Mouse (Mus musculus) right cerebral cortex, postnatal 14 days (tissue): ENCODE results near the gene Ccnd3.
"Not testable (repeated sequence)": the region's sequence is repeated elsewhere in the genome, so short reads cannot be mapped to it uniquely, and the experiment has no call there.

Source experiments
- DNase-seq: peaks from one replicate; pipeline ENCODE4 v3.0.0; 2022

Ccnd3 gene

GRCm38 (mm10) chr17:47597261-47597660 is 92.4 kb downstream of the Ccnd3 start:
- DNase-seq: no peak

DNA sequence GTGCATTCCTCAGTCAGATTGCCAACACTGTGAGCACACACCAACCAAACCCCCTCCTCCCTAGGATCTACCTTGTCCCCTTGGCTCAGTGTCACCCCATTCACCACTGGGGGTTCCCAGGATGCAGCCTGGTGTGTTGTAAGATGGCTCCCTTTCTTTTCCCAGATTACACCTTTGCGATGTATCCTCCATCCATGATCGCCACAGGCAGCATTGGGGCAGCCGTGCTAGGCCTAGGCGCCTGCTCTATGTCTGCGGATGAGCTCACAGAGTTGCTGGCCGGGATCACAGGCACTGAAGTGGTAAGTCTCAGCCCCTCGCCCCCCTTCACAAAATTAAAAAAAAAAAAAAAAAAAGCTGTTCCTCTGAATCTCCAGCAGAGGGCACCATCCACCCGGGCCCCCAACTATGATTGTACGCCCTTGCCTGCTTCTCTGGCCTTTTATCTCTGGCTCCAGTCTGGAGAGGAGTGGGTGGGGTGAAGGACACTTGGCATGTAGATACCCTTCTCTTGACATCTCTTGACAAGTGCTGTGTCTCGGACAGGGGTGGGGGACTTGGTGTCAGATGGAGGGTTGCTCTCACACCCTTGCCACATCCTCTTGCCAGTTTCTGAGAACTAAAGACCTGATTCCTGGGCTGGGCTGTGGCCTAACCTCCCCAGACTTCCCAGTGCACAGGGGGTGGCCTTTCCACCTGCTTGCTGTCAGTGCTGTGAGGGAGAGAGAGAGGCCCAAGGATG is 93.2 kb downstream of the Ccnd3 start:
- DNase-seq: no peak

DNA sequence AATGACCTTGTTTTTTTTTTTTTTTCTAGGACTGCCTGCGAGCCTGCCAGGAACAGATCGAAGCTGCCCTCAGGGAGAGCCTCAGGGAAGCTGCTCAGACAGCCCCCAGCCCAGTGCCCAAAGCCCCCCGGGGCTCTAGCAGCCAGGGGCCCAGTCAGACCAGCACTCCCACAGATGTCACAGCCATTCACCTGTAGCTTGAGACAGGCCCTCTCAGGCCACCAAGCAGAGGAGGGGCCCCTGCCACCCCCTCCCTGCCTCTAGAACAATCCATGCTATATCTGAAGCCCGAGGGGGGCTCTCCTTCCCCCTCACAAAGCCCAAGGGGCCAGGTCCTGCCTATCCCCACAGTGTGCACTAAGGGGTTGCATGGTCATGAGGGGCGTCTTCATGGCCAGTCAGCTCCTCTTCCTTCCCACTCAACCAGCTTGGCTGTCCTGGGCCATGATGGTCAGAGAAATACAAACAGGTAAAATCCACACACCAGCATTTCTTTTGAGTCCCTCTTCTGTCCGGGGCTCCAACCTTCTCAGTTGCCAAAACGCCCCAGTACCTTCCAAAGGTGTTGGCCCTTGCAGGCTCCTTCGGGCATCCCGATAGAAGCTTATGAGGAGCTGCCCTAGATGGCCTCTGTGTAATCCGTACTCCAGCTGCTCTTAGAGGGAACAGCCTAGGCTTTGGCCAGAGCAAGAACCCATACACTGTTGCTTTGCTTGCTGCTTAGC is 93.9 kb downstream of the Ccnd3 start:
- DNase-seq: not testable (repeated sequence)

DNA sequence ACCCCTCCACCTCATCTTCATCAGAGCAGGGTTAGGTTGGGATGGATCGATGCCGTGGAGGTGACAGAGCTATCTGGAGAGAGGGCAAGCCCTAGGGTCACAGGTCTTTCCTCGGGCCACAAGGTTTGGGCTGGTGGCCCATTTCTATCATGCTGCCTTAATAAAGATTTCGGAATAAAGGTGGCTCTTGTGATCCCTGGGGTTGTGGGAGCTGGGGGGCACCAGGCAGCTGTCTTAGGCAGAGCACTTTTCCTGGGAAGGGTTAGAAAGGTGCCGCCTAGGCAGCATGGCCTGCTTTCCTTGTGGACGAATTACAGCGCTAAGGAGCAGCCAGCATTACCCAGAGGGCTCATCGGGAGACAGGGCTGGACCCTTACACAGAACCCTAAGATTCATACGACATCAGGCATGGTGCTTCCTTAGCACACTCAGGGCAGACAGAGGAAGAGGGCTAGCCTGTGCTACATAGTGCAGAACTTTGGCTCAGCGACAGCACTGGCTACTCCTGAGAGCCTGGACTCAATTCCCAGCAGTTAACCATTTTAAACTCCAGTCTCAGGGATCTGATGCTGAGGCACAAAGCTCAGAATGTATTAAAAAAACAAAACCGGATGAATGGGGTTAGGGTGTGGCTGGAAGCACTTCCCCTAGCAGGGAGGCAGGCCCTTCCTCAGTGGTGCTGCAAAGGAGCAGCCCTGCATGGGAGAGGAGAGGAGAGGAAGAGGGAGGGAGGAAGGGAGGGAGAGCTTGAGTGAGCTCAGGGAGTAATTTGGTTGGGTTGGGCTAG is 94.9 kb downstream of the Ccnd3 start:
- no peak for DNase-seq

- DNase-seq: no peak
These were observed 95.9 kb downstream of the Ccnd3 start for GRCm38 (mm10) chr17:47600601-47601388.

- no peak for DNase-seq
These were observed 96.5 kb downstream of the Ccnd3 start for GRCm38 (mm10) chr17:47601389-47601755.

DNA sequence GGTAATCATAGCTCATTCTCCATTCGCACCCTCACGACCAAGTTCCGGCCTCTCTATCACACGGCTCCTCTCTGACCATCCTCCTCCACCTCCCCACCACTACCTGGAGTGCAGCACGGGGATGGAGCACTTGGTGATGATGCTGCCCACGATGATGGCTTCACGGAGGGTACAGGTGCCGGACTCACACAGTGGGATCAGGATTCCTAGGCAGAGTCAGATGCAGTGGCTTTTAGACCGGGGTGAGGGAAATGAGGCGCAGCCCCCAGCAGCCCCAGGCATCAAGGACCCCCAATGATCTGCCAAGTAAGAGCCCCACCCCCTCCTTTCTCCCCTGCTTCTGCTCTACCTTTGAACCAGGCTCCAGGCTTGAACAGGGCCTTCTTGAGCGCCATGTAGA is 97.4 kb downstream of the Ccnd3 start:
- DNase-seq: no peak

DNA sequence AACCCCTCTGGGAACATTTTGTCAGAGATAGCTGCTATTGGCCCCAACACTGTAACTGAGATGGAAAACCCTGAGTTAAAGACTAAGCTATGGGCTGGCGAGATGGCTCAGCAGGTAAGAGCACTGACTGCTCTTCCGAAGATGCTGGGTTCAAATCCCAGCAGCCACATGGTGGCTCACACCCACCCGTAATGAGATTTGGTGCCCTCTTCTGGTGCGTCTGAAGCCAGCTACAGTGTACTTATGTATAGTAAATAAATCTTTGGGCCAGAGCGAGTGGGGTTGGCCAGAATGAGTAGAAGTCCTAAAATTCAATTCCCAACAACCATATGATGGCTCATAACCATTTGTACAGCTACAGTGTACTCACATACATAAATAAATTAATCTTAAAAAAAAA is 101.4 kb downstream of the Ccnd3 start:
- no peak for DNase-seq

- DNase-seq: no peak
These were observed 104.3 kb downstream of the Ccnd3 start for GRCm38 (mm10) chr17:47609182-47609581.

- DNase-seq: peak; percentile 97
These were observed 106.2 kb downstream of the Ccnd3 start, which contains the start of the genes Bysl, Med20 and Gm20517 for GRCm38 (mm10) chr17:47610849-47611660. Gene Bysl (minus strand): TSS chr17:47611492. Gene Med20 (plus strand): TSS chr17:47611582. Gene Gm20517 (plus strand): TSS chr17:47611589.

- no peak for DNase-seq
These were observed 106.8 kb downstream of the Ccnd3 start for GRCm38 (mm10) chr17:47611661-47611982.

- peak; percentile 45 for DNase-seq
These were observed 109.2 kb downstream of the Ccnd3 start for GRCm38 (mm10) chr17:47614018-47614417.

GRCm38 (mm10) chr17:47616119-47616518 is 111.3 kb downstream of the Ccnd3 start:
- no peak for DNase-seq

- no peak for DNase-seq
These were observed 111.8 kb downstream of the Ccnd3 start for GRCm38 (mm10) chr17:47616652-47617051.

DNA sequence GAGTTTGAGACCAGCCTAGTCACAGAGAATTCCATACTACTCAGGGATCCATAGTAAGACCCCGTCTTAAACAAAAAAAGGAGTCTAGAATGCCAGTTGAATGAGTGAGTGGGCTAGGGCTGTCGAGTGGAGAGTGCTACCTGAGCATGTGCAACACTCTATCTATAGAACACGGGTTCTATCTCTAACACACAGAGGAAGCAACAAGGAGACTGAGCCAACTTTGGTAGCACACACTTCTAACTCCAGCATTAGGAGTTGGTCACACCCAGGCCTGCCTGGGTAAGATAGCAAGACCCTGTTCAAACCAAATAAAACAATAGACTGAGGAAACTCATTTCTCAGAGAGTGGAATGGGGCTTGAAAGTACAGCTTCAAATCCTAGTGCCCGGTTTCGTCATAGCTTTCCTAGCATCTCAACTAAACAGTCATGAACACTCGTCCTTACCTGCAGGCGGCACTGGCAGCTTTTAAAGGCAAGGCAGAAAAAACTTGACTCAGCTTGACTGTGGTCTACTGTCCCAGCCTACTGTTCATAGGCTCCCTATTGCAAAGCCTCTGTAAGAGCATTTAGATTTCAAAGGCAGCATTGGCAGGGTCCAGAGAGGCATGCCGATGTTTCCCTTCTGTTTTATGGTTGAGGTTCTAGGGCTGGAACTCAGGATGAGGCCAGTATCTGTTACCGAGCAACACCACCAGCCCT is 112.9 kb downstream of the Ccnd3 start:
- DNase-seq: no peak

DNA sequence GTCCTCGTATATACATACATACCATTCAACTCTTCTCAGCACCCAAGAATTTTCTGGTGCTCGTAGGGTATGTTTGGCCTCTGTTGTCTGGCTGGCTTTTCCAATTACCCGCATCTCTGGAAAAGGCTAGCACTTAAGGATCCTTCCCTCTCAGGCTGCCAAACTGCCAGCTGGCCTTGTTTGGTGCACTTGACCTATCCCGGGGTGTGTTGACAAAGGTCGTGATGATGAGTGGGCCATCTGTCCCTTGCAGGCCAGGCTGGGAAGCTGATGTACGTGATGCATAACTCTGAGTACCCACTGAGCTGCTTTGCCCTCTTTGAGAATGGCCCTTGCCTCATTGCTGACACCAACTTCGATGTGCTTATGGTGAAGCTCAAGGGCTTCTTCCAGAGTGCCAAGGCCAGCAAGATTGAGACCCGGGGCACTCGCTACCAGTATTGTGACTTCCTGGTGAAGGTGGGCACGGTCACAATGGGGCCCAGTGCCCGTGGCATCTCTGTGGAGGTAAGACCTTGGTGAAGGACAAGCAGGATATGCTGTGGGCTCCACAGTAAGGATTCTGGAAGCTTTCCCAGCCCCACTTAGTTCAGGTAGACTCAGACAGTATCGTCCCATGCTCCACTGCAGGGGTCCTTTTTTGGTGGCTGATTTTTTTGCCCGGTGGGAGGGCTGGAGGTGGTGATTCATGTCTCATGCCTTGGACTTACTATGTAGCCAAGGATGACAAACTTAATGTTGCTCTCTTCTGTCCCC is 113.9 kb downstream of the Ccnd3 start:
- no peak for DNase-seq

DNA sequence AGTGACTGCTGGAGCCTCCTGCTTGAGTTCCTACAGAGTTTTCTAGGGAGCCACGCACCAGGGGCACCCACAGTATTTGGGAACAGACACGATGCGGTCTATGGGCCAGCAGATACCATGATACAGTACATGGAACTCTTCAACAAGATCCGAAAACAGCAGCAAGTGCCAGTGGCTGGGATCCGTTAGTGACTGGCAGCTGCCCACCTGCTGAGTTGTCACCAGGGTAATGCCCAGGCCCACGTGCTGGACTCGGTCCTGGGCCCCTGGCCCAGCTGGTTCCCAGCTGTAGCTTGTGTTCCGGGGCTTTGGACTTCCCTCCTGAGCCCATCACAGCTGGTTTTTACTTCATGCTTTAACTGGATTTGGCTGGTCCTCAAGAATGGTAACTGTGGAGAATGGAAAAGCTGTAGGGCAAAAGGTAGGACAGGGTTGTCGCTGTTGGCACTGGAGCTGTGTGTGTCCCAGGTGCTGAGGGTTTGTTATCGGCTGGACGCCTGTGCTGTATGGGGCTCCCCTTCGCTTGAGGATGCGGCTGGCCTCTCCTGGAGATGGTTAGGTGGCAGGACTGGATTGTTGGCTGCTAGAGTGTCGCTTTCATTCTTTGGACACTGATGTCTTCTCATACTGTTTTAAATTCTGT is 118.2 kb downstream of the Ccnd3 start:
- DNase-seq: no peak

DNA sequence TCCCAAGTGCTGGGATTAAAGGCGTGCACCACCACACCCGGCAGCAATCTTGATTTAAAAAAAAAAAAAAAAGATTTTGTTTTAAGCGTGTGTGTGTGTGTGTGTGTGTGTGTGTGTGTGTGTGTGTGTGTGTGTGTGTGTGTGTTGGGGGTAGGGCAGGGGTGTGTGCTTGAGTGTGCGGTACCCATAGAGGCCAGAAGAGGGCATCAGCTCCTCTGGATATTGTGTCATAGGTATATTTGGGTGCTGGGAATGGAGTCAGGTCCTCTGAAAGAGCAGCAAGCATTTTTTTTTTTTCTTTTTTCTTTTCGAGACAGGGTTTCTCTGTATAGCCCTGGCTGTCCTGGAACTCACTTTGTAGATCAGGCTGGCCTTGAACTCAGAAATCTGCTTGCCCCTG is 119.7 kb downstream of the Ccnd3 start:
- DNase-seq: not testable (repeated sequence)

DNA sequence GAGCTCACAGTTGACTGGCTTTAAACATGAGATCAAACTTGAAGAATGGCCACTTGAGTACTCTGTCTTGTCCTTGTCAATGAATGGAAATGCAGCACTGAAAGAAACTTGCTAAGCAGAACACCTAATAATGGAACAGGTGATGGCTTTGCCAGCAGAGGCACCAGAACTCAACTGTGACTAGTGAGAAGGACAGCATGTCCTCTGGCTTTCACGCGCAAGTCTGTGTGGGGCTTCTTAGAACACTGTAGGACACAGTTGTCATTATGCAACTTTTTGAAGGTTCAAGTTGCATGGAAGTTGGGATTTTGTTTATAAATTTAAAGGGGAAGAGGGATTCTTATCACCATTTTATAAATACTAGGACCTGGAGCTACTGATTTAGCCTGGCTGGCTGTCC is 120.2 kb downstream of the Ccnd3 start:
- no peak for DNase-seq

- no peak for DNase-seq
These were observed 121.2 kb downstream of the Ccnd3 start for GRCm38 (mm10) chr17:47626031-47626430.
